Mouse (Mus musculus): ENCODE measurements around the gene Vamp2.

Vamp2 gene

DNA sequence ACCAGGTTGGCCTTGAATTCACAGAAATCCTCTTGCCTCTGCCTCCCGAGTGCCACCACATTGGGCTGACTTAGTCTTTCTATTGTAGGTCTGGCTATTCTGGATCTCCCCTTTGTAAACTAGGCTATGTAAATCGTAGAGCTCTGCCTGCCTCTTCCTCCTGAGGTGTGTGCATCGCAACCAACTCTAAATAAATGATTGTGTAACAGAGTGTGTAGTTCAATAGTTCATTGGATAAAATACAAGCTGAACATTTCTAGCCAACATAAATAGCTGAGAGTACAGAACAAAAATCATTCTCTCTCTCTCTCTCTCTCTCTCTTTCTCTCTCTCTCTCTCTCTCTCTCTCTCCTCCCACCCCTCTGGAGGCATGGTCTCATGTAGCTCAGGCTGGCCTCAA, 26.3 kb downstream of the Vamp2 start:
- DNase-seq (ENCODE audit: low read depth): no peak

DNA sequence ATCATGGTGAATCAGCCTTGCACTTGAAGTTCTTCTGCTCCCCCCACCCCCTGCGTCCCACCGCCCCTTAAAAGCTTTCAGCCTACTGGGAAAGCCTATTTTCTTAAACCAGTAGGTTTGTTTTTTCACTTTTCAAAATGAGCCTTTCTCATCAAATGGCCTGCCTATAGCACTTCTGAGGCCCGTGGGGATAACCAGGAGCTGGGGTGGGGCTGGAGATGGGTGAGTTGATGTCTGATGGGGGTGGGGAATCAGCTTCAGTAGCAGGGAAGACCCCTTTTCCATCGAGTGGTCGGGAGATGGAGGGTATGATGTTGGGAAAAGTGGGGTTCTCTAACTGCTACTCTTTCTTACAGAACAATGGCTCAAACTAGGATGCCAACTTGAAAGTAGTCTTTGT, 28.6 kb downstream of the Vamp2 start:
- DNase-seq (ENCODE audit: low read depth): no peak

DNA sequence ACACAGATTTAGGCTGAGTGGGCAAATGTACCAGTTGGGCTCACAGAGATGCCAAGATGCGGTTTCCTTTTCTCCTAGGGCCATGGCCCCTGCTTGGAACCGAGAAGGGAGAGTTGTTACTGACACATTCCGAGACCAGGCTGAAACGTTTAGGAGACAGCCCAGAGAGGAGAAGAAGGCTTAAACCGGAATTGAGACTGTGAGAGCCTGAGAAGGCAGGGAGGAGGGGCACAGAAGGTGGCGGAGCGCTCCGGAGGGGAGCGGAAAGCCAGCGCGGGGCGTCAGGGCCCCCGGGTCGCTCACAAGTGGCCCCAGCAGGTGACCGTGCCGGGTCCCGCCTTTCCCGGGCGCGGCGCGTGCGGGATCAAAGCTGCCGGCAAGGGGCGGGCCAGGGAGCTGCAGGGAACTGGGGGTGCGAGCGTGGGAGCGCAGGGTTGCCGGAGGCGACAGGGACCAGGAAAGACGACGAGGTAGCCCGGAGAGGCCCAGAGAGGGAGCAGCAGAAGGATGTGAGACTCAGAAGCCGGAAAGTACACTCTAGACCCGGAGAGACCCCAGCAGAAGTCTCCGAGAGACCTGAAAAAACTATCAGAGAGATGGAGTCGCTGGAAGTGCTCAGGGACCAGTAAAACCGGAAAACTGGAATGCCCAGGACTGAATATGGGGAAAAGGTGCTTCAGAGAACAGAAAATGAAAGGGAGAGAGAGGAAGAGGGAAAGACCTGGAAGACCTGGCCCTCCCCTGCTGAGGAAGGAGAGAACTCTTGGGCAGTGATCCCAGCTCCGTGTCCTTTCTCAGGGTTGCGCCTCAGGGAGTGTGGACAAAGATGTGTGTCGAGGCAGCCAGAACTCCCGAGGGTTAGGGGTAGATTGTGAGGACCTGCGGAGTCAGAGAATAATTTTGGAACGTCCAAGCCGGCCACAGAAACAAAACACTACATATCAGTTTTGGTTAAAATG, 29.7 kb downstream of the Vamp2 start:
- DNase-seq (ENCODE audit: low read depth): peak; percentile 75

DNA sequence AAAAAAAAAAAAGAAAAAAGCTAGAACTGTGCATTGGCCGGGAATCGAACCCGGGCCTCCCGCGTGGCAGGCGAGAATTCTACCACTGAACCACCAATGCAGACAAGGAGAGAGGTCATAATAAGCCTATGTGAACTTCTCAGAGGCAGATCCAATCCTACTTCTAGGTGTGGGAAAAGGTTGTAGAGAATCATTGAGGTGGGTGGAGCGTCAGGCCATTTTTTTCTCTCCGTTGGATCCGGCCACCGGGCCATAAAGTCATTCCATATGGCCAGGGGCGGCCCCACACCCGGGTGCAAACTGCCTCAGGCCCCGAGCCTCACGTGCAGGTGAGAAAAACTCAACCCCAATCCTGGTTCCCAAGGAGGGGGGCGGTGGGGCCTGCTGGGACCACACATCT, 30.5 kb downstream of the Vamp2 start:
- DNase-seq (ENCODE audit: low read depth): peak; percentile 92

DNA sequence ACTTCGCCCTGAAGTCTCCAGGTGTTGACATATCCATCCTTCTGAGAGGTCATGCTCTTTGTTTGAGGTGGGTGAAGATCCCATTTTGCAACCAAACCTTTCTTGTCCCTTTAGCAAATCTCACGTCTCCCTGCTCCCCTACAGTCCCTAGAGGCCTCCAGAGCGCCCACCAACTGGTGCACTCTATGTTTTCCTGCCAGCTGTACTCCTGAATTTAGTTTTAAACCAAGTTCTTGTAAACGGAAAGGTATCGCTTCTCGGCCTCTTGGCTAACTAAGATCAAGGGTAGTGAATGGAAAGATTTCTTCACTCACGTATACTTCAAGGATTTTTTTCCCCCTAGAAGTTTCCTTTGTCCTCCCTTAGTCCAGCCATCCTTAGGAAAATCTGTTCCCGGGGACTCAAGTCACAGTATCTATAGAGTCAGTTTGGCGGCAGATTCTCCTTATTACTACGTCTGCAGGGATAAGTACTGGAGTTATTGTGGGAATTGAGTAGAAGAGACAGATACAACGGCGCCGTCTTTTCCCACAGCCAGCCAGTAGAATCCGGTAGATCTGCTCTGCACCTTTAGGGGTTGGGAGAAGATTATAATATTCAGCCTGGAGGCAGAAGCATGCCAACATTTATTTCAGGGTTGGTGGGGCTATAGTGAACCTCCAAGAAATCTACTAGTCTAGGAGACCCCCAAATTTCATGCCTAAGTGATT, 31.3 kb downstream of the Vamp2 start:
- no peak for DNase-seq (ENCODE audit: low read depth)

DNA sequence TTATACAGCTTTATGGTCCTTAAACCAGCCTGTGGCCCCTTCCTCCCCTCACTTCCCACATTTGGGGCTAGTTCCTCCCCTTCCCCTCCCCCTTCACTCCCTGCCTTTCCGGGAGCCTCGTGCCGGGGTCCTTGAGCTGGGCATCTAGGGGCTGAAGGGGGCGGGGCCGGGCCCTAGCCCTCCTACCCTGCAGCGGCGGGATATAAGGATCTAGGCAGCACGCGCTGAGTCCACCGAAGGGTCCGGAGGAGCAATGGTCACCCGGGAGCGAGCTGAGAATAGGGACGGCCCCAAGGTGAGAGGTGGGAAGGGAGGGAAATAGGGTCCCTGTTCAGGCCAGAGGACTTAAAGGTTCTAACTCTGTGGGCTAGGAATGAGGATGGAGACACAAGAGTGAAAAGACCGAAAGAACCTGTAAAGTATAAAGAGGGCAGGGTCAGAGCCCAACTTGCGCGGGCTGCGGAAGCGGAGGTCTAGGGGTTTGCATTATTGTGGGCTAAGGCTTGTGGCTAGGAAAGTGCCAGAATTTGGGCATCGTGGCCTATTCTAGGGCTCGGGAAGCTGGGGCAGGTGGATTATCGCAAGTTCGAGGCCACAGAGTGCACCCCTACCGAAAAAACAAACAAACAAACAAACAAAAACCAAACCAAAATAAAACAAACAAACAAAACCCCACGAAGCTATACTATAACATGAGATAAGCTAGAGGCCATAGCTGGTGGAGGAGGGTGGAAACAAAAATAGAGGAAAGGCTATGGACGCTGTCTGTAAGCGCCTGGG, 32.1 kb downstream of the Vamp2 start, which contains the start of gene Hes7:
Gene Hes7, plus strand, starts transcription at position 184 of the 780 bp plus-strand sequence.
- DNase-seq (ENCODE audit: low read depth): no peak

DNA sequence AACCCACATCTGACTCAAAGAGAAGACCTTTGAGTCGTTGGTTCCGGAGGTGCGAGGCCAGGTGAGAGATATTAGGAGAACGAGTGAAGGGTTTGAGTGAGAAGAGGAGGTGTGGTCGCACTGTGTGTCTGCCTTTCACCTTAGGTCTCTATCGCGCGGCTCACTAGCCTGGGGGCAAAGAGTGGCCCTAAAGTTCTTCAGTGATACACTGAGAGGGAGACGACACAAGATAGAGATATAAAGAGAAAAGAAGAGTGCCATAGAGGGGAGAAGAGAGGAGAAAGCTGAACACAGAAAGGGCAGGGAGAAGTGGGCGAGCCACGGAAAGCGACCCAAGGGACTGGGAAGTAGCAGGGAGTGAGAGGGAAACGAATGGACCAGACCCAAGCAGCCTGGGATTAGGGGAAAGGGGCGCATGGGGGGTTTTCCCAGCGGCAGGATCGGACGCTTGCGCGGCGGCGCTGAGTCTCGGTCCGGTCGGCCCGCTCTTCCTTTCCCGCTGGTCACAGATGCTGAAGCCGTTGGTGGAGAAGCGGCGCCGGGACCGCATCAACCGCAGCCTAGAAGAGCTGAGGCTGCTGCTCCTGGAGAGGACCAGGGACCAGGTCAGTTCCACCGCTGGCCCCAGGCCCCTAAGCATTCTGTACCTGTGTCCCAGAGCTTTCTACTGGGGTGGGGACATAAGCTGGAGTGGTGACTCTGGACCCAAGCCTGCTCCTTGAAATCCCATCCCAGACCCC, 32.9 kb downstream of the Vamp2 start:
- peak; percentile 55 for DNase-seq (ENCODE audit: low read depth)

DNA sequence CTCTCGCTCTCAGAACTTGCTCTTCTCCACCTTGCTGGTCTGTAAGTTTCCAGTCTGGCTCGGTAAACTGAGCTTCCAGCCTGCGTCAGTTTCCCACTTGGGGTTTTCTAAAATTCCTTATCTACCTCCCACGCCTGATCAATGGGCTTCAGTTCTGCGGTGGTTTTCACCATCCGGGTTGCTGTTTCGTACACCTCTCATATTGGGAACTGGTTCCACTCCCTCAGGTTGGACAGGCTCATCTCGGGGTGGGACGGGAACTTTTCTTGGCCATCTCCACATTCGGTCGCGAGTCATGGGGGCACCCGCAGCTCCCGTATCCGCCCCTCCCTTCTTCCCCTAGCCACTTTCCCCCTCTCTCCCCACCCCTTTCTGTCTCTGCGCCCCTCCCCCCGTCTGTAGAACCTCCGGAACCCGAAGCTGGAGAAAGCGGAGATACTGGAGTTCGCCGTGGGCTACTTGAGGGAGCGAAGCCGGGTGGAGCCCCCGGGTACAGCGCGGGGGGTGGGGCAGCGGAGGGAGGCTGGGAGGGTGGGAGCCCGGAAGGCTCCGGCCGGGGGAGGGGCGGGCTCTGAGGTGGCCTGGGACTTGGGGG, 33.5 kb downstream of the Vamp2 start:
- DNase-seq (ENCODE audit: low read depth): peak; percentile 62

DNA sequence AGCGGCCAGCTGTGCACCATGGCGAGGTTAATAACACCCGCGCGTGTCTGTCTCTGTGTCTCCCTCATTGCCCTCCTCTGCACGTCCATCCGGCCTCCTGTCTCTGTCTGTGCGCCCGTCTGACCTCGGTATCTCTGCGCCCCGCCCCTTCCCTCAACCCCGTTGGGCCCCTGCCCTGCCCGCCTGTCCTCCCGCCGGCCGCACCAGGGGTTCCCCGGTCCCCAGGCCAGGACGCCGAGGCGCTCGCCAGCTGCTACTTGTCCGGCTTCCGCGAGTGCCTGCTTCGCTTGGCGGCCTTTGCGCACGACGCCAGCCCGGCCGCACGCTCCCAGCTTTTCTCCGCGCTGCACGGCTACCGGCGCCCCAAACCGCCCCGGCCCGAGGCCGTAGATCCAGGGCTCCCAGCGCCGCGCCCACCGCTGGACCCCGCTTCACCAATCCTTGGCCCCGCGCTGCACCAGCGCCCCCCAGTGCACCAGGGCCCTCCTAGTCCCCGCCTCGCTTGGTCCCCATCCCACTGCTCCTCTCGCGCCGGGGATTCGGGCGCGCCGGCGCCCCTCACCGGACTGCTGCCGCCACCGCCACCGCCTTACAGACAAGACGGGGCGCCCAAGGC, 34.2 kb downstream of the Vamp2 start, which contains the start of gene 9130213A22Rik:
Gene 9130213A22Rik, minus strand, starts transcription at position 254 of the 616 bp plus-strand sequence.
- DNase-seq (ENCODE audit: low read depth): peak; percentile 68

DNA sequence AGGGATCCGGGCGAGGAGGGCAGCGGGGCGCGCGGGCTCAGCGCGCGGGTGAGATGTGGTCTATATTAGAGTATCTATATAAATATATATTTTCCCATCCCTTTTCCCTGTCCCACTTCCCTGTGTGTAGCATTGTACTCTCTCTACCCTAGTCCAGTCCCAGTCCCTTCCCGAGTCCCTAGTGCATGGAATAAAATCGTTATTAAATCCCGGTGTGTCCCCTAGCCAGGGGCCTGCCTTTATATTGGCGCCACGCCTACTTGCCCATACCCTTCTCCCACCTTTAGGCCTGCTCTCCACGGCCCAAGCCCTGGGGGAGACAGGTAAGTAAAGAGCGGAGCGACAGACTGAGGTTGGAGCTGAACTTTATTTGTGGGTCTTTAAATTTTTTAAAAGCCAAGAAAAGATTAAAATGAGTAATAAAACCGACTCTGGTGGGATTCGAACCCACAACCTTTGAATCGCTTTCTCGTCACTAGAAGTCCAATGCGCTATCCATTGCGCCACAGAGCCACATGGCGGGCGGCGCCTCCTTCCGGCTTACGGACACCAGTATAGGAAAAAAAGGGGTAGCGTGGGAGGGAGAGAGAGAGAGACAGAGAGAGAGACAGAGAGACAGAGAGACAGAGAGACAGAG, 34.9 kb downstream of the Vamp2 start:
- DNase-seq (ENCODE audit: low read depth): peak; percentile 87

DNA sequence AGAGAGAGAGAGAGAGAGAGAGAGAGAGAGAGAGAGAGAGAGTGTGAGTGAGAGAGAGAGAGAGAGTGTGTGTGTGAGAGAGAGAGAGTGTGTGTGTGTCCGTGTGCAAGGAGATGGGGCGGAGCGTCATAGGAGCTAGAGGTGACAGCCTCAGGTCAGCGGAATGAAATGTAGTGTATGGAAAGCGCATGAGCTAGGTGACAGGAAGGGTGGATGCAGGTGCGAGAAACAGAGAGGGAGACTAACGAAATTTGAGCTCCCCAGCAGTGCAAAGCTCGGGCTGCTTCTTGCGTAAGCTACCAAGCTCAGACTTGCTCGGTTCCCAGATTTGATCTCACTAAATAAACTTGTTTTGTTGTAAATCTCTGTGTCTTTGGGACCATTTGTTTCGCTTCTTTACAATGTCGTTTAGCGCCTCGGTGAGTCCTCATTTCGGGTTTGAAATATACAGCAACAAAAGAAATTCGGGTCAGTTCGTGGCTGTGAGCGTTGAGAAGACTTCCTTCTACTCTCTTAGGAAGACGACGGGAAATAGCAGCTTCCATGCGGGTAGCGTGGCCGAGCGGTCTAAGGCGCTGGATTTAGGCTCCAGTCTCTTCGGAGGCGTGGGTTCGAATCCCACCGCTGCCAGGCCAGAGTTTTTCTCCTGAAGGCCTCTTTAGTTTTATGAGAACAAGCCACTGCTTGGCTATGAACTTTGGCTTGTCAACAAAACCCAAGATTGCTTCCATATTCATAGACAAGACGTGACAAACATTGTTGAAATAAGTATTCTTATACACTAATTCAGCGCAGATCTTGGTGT, 35.6 kb downstream of the Vamp2 start:
- DNase-seq (ENCODE audit: low read depth): peak; percentile 89

DNA sequence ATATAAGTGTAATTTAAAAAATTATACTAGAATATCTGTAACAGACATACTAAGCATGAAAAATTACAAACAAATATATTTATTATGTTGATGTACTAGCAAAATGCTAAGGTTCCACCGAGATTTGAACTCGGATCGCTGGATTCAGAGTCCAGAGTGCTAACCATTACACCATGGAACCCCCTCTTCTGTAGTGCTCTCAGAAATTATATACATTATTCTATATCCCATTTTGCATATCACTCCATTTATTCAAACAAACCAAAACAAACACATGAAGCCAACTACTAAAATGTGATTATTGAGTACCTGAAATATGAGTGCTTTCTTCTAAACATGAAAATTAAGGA, 36.2 kb downstream of the Vamp2 start:
- DNase-seq (ENCODE audit: low read depth): peak; percentile 91

DNA sequence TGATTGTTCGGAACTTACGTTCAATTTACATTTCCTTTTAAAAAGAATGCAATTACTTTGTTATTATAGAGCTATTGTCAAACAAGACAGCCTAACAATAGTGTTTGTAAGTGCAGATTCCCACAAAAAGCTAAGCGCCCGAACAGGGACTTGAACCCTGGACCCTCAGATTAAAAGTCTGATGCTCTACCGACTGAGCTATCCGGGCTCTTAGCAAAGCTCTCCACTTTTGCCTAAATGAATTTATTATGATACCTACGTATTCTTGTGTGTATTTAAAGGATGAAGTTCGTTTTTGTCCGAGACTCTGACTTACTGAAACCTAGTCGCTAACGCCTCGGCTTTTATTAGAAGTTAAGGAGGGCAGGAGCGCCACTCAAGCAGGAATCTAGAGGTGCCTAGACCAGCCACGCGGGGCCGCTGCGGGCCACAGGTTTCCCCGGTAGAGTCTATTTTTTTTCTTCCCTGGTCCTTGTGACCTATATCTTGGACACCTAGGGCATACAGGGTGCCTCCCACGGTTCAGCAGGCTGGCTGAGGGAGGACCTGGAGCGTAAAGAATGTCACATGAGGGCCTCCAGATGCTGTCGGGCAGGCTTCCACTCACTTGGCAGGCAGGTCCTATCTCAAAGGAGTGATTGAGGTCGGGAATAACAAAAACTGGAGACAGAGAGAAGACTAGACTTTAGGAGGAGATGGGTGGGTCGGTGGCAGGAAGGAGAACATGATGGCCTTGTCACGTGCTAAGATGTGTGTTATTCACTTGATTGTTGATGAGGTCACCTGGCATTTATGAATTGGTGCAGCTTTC, 37.0 kb downstream of the Vamp2 start:
- peak; percentile 95 for DNase-seq (ENCODE audit: low read depth)

DNA sequence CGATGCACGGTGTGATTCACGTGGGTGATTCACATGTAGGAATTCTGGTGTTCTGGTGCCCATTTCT, 37.4 kb downstream of the Vamp2 start, which contains the start of gene Aloxe3:
Gene Aloxe3, plus strand, starts transcription at position 45 of the 67 bp plus-strand sequence.
- DNase-seq (ENCODE audit: low read depth): no peak

DNA sequence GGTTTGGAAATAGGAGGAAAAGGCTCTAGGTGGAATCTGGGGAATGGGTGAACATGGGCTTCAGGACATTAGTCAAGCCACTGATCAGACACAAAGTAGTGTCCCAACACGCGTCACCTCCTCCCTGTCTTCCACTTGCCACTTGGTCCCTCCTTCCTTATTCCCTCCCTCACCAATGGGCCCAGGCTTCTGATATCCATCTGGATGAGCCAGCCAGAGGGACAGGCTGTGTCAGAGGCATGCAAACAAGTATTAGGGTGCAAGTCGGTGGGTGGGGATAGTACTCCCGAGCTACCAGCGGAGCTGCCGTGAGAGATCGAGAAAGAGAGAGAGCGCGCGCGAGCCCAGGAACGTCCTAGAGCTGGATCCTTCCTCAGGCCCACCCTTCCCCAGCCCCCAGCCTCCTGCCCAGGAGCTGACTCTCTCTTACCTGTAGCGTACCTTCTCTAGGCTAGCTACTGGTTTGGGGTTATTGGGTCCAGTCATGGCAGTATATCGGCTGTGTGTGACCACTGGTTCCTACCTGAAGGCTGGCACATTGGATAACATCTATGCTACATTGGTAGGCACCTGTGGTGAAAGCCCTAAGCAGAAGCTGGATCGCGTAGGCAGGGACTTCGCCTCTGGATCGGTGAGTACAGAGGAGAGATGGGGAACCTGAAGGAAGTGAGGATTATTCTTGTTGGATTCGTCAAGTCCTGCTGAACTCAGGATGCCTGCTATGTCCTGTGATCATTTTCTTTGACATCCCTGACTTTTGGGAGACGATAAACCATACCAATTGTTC, 37.8 kb downstream of the Vamp2 start:
- DNase-seq (ENCODE audit: low read depth): peak; percentile 52

DNA sequence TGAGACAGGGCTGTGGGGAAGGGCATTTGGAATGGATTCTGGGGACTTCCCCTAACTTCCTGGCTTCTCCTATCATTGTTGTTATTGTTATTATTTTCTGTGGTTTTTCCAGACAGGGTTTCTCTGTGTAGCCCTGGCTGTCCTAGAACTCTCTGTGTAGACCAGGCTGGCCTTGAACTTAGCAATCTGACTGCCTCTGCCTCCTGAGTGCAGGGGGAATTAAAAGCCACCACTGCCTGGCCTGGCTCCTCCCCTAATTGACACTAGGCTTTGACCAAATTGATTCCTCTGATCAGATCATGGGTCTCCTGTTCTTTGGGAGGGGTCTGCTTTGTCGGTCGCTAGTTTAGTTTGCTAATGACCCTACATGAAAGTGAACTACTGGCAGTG, 38.4 kb downstream of the Vamp2 start:
- no peak for DNase-seq (ENCODE audit: low read depth)

DNA sequence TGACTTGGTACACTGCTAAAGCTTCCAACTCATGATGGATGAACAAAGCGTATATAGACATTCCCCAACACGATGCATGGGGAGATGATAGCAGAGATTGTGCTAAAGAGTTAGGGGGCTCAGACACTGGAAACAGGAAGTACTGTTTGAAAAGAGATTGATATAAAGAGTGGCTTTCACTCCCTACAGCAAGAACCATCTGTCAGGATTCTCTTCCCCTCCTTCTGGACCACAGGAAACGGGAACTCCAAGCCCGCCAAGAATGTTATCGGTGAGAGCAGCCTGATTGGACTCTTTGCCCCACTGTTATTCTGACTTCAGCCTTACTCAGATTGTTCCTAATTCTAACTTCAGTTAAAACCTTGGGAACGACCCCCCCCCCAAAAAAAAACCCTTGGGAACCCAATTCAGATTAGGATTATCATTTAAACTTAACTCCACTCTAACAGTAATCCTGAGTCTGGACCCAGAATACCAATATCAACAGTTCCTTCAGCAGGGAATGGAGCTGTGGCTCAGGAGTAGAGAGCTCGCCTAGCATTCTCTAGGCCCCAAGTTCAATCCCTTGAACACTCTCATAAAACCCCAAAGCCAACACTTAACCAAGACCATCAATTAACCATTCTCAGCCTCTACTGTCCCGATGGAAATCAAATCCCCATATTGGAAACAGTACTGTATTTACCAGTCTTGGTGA, 40.3 kb downstream of the Vamp2 start:
- DNase-seq (ENCODE audit: low read depth): no peak

DNA sequence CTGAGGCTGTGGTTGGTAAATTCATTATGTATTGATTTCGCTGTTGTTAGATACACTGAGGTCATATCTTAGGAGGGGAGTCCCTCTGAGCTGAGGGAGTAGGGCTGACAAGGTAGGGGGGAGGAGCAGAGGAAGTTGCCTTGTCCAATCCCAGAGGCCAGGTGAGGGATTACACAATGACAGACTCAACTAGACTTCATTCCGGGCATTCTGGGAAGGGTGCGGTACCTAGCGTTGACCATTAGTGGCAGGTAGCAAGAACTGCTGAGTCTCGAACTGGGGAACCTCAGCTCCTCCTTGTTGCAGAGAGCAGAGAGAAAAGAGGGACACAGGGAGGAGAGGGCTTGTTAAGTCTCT, 45.3 kb downstream of the Vamp2 start:
- DNase-seq (ENCODE audit: low read depth): no peak
